Mouse (Mus musculus): ENCODE results near the gene Kri1. TPM values are rescaled to one million over a fixed set of nuclear protein-coding genes. Genes with fewer than 3 reads are reported as not detected.
"Not testable (repeated sequence)": the region's sequence is repeated elsewhere in the genome, so short reads cannot be mapped to it uniquely, and the experiment has no call there.

The Kri1 gene
- polyA plus RNA-seq (2015; fragmentation: Nextera tagmentation; extraction: Ambion mirVana) = 17.9 and 25.1 TPM in 2 replicates

DNA sequence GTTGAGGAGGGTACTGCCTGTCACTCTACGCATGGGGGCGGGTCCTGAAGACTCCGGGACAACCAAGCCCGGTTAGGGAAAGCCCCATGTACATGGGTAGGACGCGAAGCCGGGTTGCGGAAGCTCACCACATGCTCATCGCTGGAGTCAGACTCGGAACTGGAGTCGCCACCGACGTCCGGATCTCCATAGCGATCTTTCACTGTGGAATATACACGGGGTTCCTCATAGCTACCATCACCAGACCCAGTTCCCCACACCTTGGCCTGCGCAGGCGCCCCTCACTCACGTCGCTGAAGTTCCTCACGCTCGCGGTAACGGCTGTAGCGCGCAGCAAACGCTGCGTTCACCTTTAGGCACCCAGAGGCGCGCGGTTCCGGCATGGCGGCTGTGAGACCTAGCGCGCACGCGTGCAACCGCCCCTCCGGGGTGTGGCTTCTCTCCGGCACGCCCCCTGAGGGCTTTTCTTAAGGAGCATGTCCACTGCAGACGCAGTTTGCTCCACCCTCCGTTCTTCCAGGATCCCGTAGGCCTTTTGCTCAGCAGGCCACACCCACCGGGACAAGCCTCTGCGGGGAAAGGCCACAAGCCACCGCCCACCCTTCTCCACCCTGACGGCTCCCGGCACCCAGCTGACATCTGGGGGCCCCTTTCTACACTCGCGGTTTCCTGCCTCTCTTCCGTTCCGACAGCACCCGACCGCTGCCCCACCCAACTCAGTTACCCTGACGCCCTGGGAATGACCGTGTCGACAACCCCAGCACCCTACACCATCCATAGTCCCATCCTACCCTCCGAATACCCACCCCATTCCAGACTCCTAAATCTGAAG, at the start of gene Kri1:
Gene Kri1 (minus strand): TSS at position 399 of the 832 bp plus-strand sequence.
- peak; percentile 99 for DNase-seq (ENCODE audit: low spot score)

DNA sequence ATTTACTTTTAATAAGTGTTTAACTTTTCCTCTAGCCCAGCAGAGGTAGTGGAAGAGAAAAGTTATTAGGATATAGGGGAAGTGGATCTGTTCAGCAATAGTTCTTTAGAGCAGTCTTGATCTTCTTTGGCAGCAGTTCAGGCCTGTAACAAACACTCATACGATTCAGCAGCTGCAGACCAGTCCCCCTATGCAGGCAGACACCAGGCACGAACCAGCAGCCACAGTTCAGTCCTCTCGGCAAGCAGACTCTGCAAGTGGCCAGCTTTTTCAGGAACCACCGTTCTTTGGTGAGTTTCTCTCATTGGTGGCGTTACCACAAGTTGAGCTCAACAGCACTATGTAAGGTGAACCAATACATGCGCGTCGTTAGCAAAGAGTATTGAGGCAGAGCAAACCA, 48.7 kb upstream of the Kri1 start:
- no peak for DNase-seq (ENCODE audit: low spot score)

DNA sequence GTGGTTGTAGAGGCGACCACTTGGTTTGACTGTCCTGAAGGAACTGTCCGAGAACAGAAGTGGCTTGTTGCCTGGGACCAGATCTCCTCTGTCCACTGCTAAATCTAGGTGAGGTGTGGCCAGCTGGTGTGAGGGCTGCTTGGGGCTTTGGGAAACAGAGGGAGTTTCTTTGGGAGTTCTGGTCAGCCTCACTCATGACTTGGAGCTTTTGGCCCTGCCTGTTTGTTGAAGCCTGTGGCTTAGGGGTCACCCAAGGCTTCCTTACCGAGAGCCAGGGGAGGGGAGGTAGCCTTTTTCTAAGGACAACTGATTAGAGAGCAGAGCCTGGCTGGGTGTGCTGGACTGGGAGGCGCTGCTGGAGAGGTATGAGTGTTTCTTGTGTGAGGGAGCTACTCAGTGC, 47.6 kb upstream of the Kri1 start:
- DNase-seq (ENCODE audit: low spot score) = no peak

- no peak for DNase-seq (ENCODE audit: low spot score)
Observed at GRCm38 (mm10) chr9:21334747-21335146, 47.0 kb upstream of the Kri1 start.

- DNase-seq (ENCODE audit: low spot score) = no peak
Observed at GRCm38 (mm10) chr9:21333523-21333922, 45.8 kb upstream of the Kri1 start.

DNA sequence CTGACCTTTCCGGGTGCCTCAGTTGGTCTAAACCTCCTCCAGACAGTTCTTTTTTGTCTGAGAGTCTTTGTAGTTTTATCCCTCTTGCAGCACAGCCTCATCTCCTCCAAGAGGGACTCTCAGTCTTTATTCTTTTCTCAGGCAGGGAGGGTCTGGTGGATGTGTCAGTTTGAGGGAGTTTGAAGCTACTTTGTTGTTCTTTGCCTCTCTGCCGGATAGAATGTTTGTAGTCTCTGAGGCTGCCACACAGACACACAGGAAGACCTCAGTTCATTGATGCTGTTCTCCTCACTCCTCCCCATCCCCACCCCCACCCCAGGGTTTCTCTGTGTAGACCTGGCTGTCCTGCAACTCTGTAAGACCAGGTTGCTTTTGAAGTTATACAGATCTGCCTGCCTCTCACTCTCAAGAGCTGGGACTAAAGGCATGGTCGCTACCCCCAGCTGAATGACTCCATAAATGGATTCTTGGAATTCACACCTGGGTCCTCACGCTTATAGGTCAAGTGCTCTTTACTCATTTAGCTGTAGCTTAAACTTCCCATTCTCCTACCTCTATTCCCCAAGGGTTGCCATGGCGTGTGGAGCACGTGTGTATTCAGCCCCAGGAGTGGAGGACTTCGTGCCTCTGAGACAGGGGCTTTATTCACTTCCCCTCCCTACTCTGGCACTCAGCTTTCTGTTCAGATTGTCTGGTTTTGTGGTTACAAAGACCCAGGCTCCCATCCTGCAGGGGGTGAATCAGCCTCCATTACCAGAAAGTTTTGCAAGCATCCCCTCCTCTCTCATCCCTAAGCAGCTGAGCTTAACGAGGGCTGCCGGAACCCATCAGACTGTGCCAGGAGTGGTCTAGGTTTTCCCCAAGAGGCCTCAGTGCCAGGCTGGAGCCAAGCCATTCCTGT, 44.6 kb upstream of the Kri1 start:
- DNase-seq (ENCODE audit: low spot score) = peak; percentile 74

- no peak for DNase-seq (ENCODE audit: low spot score)
Observed at GRCm38 (mm10) chr9:21331365-21332140, 43.8 kb upstream of the Kri1 start.

- DNase-seq (ENCODE audit: low spot score) = no peak
Observed at GRCm38 (mm10) chr9:21329699-21330289, 42.0 kb upstream of the Kri1 start.

- no peak for DNase-seq (ENCODE audit: low spot score)
Observed at GRCm38 (mm10) chr9:21329041-21329440, 41.3 kb upstream of the Kri1 start.

DNA sequence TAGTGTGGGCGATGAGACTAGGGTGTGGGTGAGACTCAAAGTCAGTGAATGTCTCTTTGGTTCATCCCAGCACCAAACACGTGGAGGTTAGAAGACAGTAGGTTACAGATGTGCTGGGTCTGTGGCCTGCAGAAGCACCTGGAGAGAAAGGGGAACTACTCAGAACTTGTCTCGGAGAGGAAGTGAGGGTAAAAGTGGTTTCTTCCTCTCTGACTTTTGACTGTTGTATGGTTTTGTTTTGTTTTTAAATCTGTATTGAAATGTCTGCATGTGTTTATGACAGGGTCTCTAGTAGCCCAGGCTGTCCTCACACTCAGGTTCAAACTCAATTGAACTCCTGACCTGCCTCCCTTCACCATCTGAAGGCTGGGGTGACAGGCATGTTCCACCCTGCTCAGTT, 40.3 kb upstream of the Kri1 start:
- peak; percentile 89 for DNase-seq (ENCODE audit: low spot score)

- DNase-seq (ENCODE audit: low spot score) = no peak
Observed at GRCm38 (mm10) chr9:21327569-21327968, 39.8 kb upstream of the Kri1 start.

DNA sequence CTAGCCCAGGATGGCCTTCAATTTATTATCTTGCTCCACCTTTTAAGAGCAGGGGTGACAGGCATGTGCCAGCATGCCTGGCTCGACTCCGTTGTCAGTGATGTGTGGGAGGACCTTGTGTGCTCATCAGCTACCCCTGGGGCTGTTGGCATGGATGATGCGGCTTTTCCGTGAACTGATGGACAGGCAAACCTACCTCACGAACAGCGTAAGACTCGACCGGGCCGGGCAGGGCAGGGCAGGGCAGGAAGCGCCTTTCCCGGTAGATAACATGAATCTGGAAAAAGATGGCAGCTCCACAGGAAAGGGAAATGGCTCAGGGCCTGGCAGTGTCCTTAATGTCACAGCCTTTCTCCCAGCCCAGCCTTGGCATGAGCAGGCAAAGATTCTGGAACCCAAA, 36.5 kb upstream of the Kri1 start:
- no peak for DNase-seq (ENCODE audit: low spot score)

- DNase-seq (ENCODE audit: low spot score) = not testable (repeated sequence)
Observed at GRCm38 (mm10) chr9:21322917-21323297, 35.1 kb upstream of the Kri1 start.

GRCm38 (mm10) chr9:21322211-21322916, 34.6 kb upstream of the Kri1 start:
- DNase-seq (ENCODE audit: low spot score) = peak; percentile 74

GRCm38 (mm10) chr9:21321513-21321835, 33.7 kb upstream of the Kri1 start:
- peak; percentile 79 for DNase-seq (ENCODE audit: low spot score)

DNA sequence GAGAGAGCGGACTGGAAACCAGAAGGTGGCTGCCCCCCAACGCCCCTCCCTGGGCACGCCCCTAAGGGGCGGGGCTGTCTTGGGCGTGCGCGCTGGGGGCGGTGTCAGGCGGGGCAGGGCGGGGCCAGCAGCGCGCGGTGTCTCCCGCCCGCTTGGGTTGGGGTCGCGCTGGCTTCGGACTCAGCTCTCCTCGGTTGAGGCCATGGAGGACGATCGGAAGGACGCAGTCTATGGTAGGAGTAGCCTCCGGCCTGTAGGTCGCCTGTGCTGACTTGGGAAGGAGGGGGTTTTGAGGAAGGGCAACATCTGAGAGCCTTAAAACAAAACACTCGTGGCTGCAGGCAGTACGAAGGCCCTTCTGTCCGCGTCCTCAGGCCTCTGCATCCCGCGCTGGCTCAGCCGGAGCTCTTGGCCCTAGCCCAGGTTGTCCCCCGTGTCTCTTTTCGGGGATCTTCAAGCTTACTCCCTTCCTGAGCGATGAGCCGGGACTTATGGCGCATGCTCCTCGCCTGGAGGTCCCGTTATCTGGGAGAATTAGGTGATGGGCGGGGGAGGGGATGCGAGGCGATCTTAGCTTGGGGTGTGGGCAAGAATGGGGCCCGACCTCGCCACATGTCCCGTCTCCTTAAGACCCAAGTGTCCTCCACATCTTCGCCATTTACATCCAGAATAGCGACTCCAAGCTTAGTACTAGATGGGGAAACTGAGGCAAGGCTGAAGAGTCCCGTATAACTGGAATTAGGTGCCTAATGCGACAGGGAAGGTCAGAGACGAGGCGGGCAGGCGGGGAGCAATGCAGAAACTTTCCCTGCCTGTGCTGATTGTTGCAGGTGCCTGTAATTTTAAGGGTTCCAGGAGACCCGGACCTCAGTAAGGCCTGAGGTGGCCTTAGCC, 33.1 kb upstream of the Kri1 start, which contains the start of gene Slc44a2:
Gene Slc44a2 (plus strand): TSS at position 80 of the 894 bp plus-strand sequence.
- peak; percentile 87 for DNase-seq (ENCODE audit: low spot score)

GRCm38 (mm10) chr9:21320280-21320618, 32.5 kb upstream of the Kri1 start:
- no peak for DNase-seq (ENCODE audit: low spot score)

GRCm38 (mm10) chr9:21319503-21319902, 31.7 kb upstream of the Kri1 start:
- no peak for DNase-seq (ENCODE audit: low spot score)

GRCm38 (mm10) chr9:21318792-21319191, 31.0 kb upstream of the Kri1 start:
- peak; percentile 44 for DNase-seq (ENCODE audit: low spot score)

Data from thymus, postnatal 0 days (tissue).